Mouse (Mus musculus) left cerebral cortex, postnatal 10 days (tissue): ENCODE data around the gene Ror1. TPM values are rescaled to one million over a fixed set of nuclear protein-coding genes. Genes with fewer than 3 reads are reported as not detected.

Experiments
- DNase-seq, 2 experiments: peaks; one replicate each; pipeline ENCODE4 v3.0.0; 2021 to 2022; ENCODE audit warnings: low spot score in 2 of 2, mixed read lengths in 1 of 2; ENCODE audit errors: extremely low spot score in 1 of 2
- intact Hi-C: fragments of 180-260 bp; cut with DNase I; formaldehyde crosslinking; loops from one replicate; pipeline ENCODE4 v1.15.1; 2025
- total RNA-seq, 2 experiments: library from RNA; stranded (reverse); gene quantifications; 2 replicates each; pipeline ENCODE4 v1.2.3; 2021

The Ror1 gene
- total RNA-seq, 2 experiments from 2014 or later: 0.89 to 1.2 TPM

GRCm38 (mm10) chr4:100273807-100274480, 178.4 kb downstream of the Ror1 start:
- intact Hi-C loops: no loop called here
- no peak for DNase-seq

- DNase-seq: no peak
- intact Hi-C loops: no loop called here
These were observed 180.9 kb downstream of the Ror1 start for GRCm38 (mm10) chr4:100276482-100276881.

- intact Hi-C loops: no loop called here
- no peak for DNase-seq
These were observed 181.4 kb downstream of the Ror1 start for GRCm38 (mm10) chr4:100276970-100277369.

- intact Hi-C loops: no loop called here
- DNase-seq: no peak
These were observed 187.7 kb downstream of the Ror1 start for GRCm38 (mm10) chr4:100283171-100283880.

- intact Hi-C loops: no loop called here
These were observed 188.9 kb downstream of the Ror1 start for GRCm38 (mm10) chr4:100284528-100284927.

GRCm38 (mm10) chr4:100286111-100286541, 190.5 kb downstream of the Ror1 start:
- DNase-seq: no peak
- intact Hi-C loops: no loop called here

More at GRCm38 (mm10) chr4:100284528-100284927, 188.9 kb downstream of the Ror1 start:
- DNase-seq: no peak

- intact Hi-C loops: no loop called here
- DNase-seq: no peak
These were observed 191.2 kb downstream of the Ror1 start for GRCm38 (mm10) chr4:100286800-100287199.

- intact Hi-C loops: no loop called here
- no peak for DNase-seq
These were observed 192.2 kb downstream of the Ror1 start for GRCm38 (mm10) chr4:100287829-100288228.

- intact Hi-C loops: no loop called here
- DNase-seq: no peak
These were observed 195.5 kb downstream of the Ror1 start for GRCm38 (mm10) chr4:100291015-100291651.

- no peak for DNase-seq
- intact Hi-C loops: no loop called here
These were observed 202.1 kb downstream of the Ror1 start for GRCm38 (mm10) chr4:100297678-100298077.

- no peak for DNase-seq
- intact Hi-C loops: no loop called here
These were observed 203.0 kb downstream of the Ror1 start for GRCm38 (mm10) chr4:100298566-100298965.

GRCm38 (mm10) chr4:100300171-100300570, 204.6 kb downstream of the Ror1 start:
- intact Hi-C loops: no loop called here
- DNase-seq: no peak

GRCm38 (mm10) chr4:100301423-100301822, 205.8 kb downstream of the Ror1 start:
- intact Hi-C loops: no loop called here
- DNase-seq: no peak

- no peak for DNase-seq
- intact Hi-C loops: no loop called here
These were observed 211.8 kb downstream of the Ror1 start for GRCm38 (mm10) chr4:100307365-100307764.

- peak in 1 of 2 experiments; percentile 29 for DNase-seq
These were observed 216.4 kb downstream of the Ror1 start for GRCm38 (mm10) chr4:100311775-100312537.

GRCm38 (mm10) chr4:100315066-100315465, 219.5 kb downstream of the Ror1 start:
- intact Hi-C loops: no loop called here
- no peak for DNase-seq

More at GRCm38 (mm10) chr4:100311775-100312537, 216.4 kb downstream of the Ror1 start:
- intact Hi-C loops: no loop called here

- no peak for DNase-seq
- intact Hi-C loops: no loop called here
These were observed 226.2 kb downstream of the Ror1 start for GRCm38 (mm10) chr4:100321758-100322157.

GRCm38 (mm10) chr4:100324719-100325515, 229.3 kb downstream of the Ror1 start:
- intact Hi-C loops: no loop called here

More at GRCm38 (mm10) chr4:100324719-100325515, 229.3 kb downstream of the Ror1 start:
- no peak for DNase-seq
